Mouse (Mus musculus): ENCODE measurements around the gene Tom1. TPM values are rescaled to one million over a fixed set of nuclear protein-coding genes. Genes with fewer than 3 reads are reported as not detected.

The Tom1 gene
- 0.79 TPM for polyA plus RNA-seq (2014; fragmentation: Illumina TruSeq; extraction: RNeasy Lipid Tissue Mini Kit (QIAGEN cat#74804); ENCODE audit: low read depth, low replicate concordance)

GRCm38 (mm10) chr8:75033511-75034243, at the start of gene Tom1:
Tom1 (plus strand) TSS chr8:75033705.

DNA sequence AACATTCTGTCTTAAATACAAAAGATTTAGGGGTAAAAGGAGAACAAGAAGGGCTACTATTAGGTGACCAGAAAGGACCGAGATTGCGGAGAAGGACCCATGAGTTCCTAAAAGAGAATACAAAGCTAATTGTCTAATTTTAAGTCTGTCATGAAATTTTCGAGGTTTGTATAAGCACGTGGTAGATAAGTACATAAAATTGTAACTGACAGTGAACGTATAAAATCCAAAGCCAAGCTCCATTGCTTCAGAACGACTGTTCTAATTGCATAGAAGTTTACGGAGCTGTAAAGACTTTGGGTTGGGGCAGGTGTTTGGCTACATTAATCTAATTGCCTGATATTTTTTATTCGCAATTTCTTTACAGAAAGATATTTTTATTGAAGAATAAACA, 40.4 kb upstream of the Tom1 start, which contains the start of gene Hmgxb4:
TSS of gene Hmgxb4 (plus strand) at position 276 of the 394 bp plus-strand sequence.

DNA sequence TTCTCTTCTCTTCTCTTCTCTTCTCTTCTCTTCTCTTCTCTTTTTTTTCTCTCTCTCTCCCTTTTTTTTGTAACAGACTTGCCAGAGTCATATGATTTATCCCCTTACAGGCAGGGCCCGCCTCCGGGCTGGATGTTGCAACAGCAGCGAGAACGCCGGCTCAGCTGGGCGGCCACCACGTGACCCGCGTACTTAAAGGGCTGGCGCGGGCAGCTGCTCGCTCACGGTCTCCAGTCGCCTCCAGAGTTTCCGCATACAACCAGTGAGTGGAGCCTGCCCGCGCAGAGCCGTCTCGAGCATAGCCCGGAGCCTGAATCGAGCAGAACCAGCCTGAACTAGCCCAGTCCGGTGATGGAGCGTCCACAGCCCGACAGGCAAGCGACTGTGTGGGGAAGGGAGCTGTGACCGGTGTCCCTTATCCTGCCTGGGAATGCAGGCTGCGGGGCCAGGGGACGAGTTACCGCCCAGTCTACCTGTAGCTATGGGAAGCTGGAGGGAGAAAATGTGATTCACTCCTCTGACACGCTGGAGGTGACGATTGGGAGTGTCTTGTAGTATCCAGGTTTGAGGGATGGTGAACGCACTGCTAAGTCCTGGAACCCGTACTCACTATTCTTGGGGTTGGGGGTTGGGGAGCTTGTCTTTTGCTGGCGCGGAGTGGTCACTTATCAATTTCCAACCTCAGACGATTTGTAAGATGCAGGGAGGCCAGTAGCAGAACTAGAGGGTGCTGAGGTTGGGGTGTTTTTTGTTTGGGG, 60.1 kb downstream of the Tom1 start, which contains the start of gene Hmox1:
TSS of gene Hmox1 (plus strand) at position 223 of the 758 bp plus-strand sequence.

DNA sequence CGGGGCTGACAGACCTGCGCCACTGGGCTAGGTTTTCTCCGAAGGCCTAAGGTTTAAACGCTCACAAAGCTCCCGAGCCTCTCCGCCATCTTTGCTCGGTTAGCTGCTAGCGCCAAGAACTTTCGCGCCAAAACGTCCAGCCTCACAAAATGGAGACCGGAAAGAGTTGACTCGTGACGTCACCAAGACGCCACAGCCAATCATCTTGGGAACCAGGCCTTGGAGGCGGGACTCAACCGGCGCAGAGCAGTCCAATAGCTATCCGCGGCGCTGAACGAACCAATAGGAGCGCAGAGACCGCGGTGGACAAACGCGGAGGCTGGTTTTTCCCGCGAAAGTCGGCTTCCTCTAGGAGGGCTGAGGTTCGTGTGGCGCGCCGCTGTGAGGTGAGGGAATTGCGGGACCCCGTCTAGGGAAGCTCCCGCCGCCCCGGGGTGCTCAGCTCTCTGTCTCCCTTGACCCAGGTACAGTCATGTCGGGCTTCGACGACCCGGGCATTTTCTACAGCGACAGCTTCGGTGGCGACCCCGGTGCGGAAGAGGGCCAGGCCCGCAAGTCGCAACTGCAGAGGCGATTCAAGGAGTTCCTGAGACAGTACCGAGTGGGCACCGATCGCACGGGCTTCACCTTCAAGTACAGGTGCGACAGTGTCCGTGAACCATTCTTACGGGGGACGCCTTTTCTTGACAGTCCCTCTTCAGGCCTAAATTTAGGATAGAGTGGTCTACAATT, 75.9 kb downstream of the Tom1 start, which contains the start of gene Mcm5:
TSS of gene Mcm5 (plus strand) at position 334 of the 732 bp plus-strand sequence.

Other genes starting within 250 kb of the Tom1 start
- 12.1 TPM for gene Isx, start 160.5 kb upstream of the Tom1 start, polyA plus RNA-seq (2014; fragmentation: Illumina TruSeq; extraction: RNeasy Lipid Tissue Mini Kit (QIAGEN cat#74804); ENCODE audit: low read depth, low replicate concordance)
- 29.7 TPM for gene Hmgxb4, start 40.3 kb upstream of the Tom1 start, polyA plus RNA-seq (2014; fragmentation: Illumina TruSeq; extraction: RNeasy Lipid Tissue Mini Kit (QIAGEN cat#74804); ENCODE audit: low read depth, low replicate concordance)
- 1.3 TPM for gene Hmox1, start 59.9 kb downstream of the Tom1 start, polyA plus RNA-seq (2014; fragmentation: Illumina TruSeq; extraction: RNeasy Lipid Tissue Mini Kit (QIAGEN cat#74804); ENCODE audit: low read depth, low replicate concordance)
- 2.2 TPM for gene Mcm5, start 75.9 kb downstream of the Tom1 start, polyA plus RNA-seq (2014; fragmentation: Illumina TruSeq; extraction: RNeasy Lipid Tissue Mini Kit (QIAGEN cat#74804); ENCODE audit: low read depth, low replicate concordance)
- gene Rasd2, start 180.2 kb downstream of the Tom1 start, polyA plus RNA-seq (2014; fragmentation: Illumina TruSeq; extraction: RNeasy Lipid Tissue Mini Kit (QIAGEN cat#74804); ENCODE audit: low read depth, low replicate concordance): 2.5 TPM

Measured in sigmoid colon, adult 10 weeks (tissue).